Comparison of ENCODE assay signal across 8 mouse cellular contexts in genomic region chr4:118359896-118360720, GRCm38 (mm10). TPM values are rescaled to one million over a fixed set of nuclear protein-coding genes. Genes with fewer than 3 reads are reported as not detected.
DNase-seq lines count a peak whose midpoint lies in the region; ATAC-seq and TF ChIP-seq lines count a peak whose summit lies in the region.

No protein-coding gene starts in this region.

- DNase-seq in adrenal gland, adult 18-20 months (ENCODE audit: low spot score in 2 of 2) = peak; percentile 75 to 77
- DNase-seq in gastrocnemius, postnatal 10 days = peak; percentile 66
- peak; percentile 79 for DNase-seq in hindbrain, postnatal 0 days (ENCODE audit: low spot score)
- peak; percentile 57 to 64 for DNase-seq in left cerebral cortex, postnatal 25 days (ENCODE audit: low spot score in 2 of 2)
- peak; percentile 74 to 75 for DNase-seq in right cerebral cortex, postnatal 10 days (ENCODE audit: low spot score in 2 of 2)
- peak; percentile 70 to 74 for DNase-seq in urinary bladder, postnatal 36 days (ENCODE audit: low spot score in 2 of 2)

- H3K4me1 ChIP-seq in cortical plate, adult 2 months (ENCODE audit: control insufficient read depth, insufficient read depth, low read length) = no peaks in the 10 kb centered on the region
- peaks cover 12% of the 10 kb centered on the region; the same call in 1 of the 2 replicates for H3K4me1 ChIP-seq in hindbrain, postnatal 0 days (ENCODE audit: insufficient read depth, low read length)

- intact Hi-C loops in left cerebral cortex, postnatal 25 days (cut with DNase I) = no loop called here

- peak overlapping the region; percentile 84 for H3K4me2 ChIP-seq in hindbrain, postnatal 0 days (ENCODE audit: low read depth, low read length)

- TF ChIP-seq CTCF in cortical plate, adult 2 months (IDR thresholded peaks at IDR 0.05; ENCODE audit: extremely low read depth, insufficient read depth, low read length) = no peak
- no peak for TF ChIP-seq CTCF in hindbrain, postnatal 0 days (IDR thresholded peaks at IDR 0.05; ENCODE audit: low read depth)

- no peak for TF ChIP-seq POLR2A in cortical plate, adult 2 months (IDR thresholded peaks at IDR 0.05; ENCODE audit: extremely low read depth, insufficient read depth, low read length)

- H3K9ac ChIP-seq in hindbrain, postnatal 0 days (replicated peaks; ENCODE audit: low read length) = peak overlapping the region; percentile 83

- peak overlapping the region; percentile 33 for H3K4me3 ChIP-seq in cortical plate, adult 2 months (ENCODE audit: insufficient read depth, low read length)
- peak overlapping the region; percentile 56 for H3K4me3 ChIP-seq in hindbrain, postnatal 0 days (ENCODE audit: low read length)

- 2% methylated on average over 53 of the region's 54 CpGs for WGBS in hindbrain, postnatal 0 days

- peak; percentile 78 for ATAC-seq in hindbrain, postnatal 0 days
- peak; percentile 76 for ATAC-seq in megakaryocyte progenitor cell, adult 5-6 weeks (replicated peaks; ENCODE audit: poor library complexity)

- no peaks in the 10 kb centered on the region for H3K27me3 ChIP-seq in hindbrain, postnatal 0 days (ENCODE audit: insufficient read depth, low read length)

- H3K9me3 ChIP-seq in hindbrain, postnatal 0 days (ENCODE audit: low read length) = no peaks in the 10 kb centered on the region

- H3K27ac ChIP-seq in cortical plate, adult 2 months (ENCODE audit: insufficient read depth, low read length) = peak overlapping the region; percentile 33; the same call in 1 of the 2 replicates
- H3K27ac ChIP-seq in hindbrain, postnatal 0 days = peak overlapping the region; percentile 91

- H3K36me3 ChIP-seq in hindbrain, postnatal 0 days (ENCODE audit: insufficient read depth, low read length) = peaks cover 30% of the 10 kb centered on the region

RNA-seq across cellular contexts. Expression of gene Szt2, which starts 49.0 kb away (rescaled TPM):
- total RNA-seq in adrenal gland, adult 18-20 months (2021) = 10 to 100 TPM; 13.9 to 19.2 TPM
- polyA plus RNA-seq in cortical plate, adult 2 months (2012; rRNA removed) = 33.4 and 38.6 TPM in 2 replicates
- total RNA-seq in gastrocnemius, postnatal 10 days (2021) = 10 to 100 TPM in 1 of 2 experiments, 1 to 10 TPM in 1; 9.6 to 13.4 TPM
- total RNA-seq in hindbrain, postnatal 0 days (2014; rRNA removed) = 22.4 and 23.1 TPM in 2 replicates
- polyA plus RNA-seq in hindbrain, postnatal 0 days (2015; fragmentation: Nextera tagmentation; extraction: Ambion mirVana) = 4.2 and 5.2 TPM in 2 replicates
- 10 to 100 TPM; 30.6 to 43.8 TPM for total RNA-seq in left cerebral cortex, postnatal 25 days (2021)
- total RNA-seq in megakaryocyte progenitor cell, adult 5-6 weeks (2015) = 12.0 and 13.7 TPM in 2 replicates
- total RNA-seq in megakaryocyte progenitor cell, adult 5-6 weeks (2017) = 4.0 and 5.3 TPM in 2 replicates

RNA-seq across cellular contexts. Expression of gene Med8, which starts 49.0 kb away (rescaled TPM):
- total RNA-seq in adrenal gland, adult 18-20 months (2021) = 10 to 100 TPM; 62.3 to 68.5 TPM
- 58.6 and 59.8 TPM in 2 replicates for polyA plus RNA-seq in cortical plate, adult 2 months (2012; rRNA removed)
- total RNA-seq in gastrocnemius, postnatal 10 days (2021) = 10 to 100 TPM; 37.8 to 38.0 TPM
- total RNA-seq in hindbrain, postnatal 0 days (2014; rRNA removed) = 33.5 and 48.8 TPM in 2 replicates
- 100 and 102 TPM in 2 replicates for polyA plus RNA-seq in hindbrain, postnatal 0 days (2015; fragmentation: Nextera tagmentation; extraction: Ambion mirVana)
- 10 to 100 TPM; 58.8 to 63.1 TPM for total RNA-seq in left cerebral cortex, postnatal 25 days (2021)
- total RNA-seq in megakaryocyte progenitor cell, adult 5-6 weeks (2015) = 66.5 and 94.1 TPM in 2 replicates
- 90.5 and 104 TPM in 2 replicates for total RNA-seq in megakaryocyte progenitor cell, adult 5-6 weeks (2017)

Comparison
In these comparisons a context has a peak if more than half of its experiments do, and no peak if none do; other contexts are left out.
1. Peak in every context shown above with its lines: DNase-seq, ATAC-seq, H3K4me3 ChIP-seq and H3K27ac ChIP-seq.